Mouse (Mus musculus) gastrocnemius, postnatal 4 days (tissue): ENCODE results near the gene Tdrd12. TPM values are rescaled to one million over a fixed set of nuclear protein-coding genes. Genes with fewer than 3 reads are reported as not detected.
"Not testable (repeated sequence)": the region's sequence is repeated elsewhere in the genome, so short reads cannot be mapped to it uniquely, and the experiment has no call there.

ENCODE experiments used
- DNase-seq, 2 experiments: peaks; one replicate each; pipeline ENCODE4 v3.0.0; 2021 to 2022; ENCODE audit warnings: low spot score in 2 of 2, mixed read lengths in 2 of 2
- total RNA-seq, 2 experiments: library from RNA; stranded (reverse); gene quantifications; 2 replicates each; pipeline ENCODE4 v1.2.3; 2021

Tdrd12 gene
- total RNA-seq, 2 experiments from 2014 or later: not detected

DNA sequence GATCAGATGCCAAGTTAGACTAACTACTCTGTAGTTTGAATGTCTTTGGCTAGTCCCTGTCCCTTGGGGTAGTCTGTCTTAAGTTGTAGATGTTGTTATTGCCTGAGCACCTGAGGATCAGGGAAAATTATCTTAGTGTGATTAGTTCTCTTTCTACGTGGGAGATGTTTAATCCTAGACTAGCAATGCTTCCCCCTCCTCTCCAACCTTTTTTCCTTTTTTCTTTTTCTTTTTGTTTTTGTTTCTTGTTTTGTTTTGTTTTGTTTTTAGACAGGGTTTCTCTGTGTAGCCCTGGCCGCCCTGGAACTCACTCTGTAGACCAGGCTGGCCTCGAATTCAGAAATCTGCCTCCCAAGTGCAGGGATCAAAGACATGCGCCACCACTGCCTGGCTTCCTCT is 18.7 kb upstream of the Tdrd12 start, which contains the start of gene Nudt19:
Gene Nudt19, minus strand, starts transcription at position 100 of the 399 bp plus-strand sequence.
- no peak for DNase-seq

GRCm38 (mm10) chr7:35555224-35556204 is 18.0 kb upstream of the Tdrd12 start:
- DNase-seq: peak; percentile 84 to 88

- DNase-seq: no peak
Observed at GRCm38 (mm10) chr7:35554605-35555175, 17.1 kb upstream of the Tdrd12 start.

DNA sequence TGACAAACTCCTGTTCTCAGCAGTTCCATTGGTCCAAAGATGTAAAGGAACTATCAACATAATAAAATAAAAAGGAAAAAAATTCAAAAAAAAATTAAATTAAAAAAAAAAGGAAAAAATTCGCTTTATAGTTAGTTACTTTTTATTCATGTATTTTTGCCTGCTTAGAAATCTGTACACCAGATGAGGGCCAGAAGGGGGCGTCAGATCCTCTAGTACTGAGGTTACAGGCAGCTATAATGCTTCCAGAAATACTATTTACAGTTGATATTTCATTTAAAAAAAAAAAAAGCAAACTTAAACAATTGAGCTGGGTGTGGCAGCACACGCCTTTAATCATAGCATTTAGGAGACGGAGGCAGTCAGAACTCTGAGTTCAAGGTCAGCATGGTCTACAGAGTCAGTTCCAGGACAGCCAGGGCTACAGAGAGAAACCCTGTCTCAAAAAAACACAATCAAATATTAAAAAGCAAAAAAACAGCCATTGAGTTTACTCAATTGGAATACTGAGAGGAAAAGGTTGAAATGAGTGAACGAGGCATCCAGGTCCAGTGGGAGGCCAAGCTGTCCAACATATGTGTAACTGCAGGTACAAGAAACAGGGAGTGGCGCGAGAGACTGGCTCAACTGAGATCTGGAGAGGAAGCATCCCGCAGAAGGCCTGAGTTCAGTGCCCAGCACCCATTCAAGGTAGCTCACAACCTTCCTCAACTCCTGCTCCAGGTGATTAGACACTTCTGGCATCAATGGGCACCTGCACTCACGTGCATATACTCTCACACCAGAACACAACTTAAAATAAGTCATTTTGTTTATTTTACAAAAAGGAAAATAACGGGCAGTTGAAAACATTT is 16.4 kb upstream of the Tdrd12 start:
- no peak for DNase-seq

DNA sequence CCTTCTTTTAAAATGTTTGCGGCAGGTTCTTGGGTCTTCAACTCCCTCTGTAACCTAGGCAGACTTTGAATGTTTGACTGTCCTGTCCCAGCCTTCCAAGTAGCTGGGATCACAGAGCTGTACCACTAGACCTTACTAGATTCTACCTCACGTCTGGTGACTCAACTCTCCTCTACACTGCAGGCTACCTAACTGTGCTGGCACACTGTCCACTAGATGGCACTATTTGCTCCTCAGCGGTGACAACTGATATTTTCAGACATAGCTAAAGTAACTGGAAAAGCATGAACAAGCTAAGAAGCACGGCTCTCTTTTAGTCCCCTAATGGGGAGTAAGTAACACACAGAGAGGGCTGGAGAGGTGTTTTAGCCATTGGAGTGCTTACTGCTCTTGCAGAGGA is 8.3 kb upstream of the Tdrd12 start:
- peak in 1 of 2 experiments; percentile 48 for DNase-seq

DNA sequence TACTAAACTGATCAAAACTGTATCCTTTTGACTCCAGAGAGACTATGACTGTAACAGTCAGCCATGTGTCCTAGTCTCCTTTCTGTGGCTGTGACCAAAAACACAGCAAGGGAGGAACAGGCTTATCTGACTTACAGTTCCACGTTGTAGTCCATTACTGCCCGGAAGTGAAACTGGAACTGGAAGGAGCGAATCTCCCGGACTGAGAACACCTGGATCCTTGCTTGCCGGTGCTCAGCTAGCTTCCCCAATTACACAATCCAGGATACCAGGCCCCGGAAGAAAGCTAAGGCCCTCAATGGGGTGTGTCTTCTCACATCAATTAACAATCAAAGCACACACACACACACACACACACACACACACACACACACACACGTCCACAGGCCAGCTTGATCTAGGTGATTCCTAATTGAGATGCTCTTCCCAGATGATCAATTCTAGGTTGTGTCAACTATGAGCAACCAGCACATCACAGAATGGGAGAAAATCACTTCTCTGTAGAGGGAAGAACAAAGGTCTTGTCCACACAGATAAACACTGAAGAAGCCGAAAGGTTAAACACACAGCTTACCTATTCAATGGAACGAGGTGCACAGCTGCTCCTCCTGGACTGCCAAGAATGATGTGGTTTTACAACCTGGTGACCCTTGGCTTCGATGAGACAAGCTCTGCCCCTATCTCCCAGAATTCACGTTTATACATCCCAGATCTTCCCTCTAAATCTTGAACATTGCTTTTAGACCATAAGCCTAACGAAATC is 1.6 kb downstream of the Tdrd12 start:
- no peak for DNase-seq

GRCm38 (mm10) chr7:35530544-35530943 is 7.0 kb downstream of the Tdrd12 start:
- not testable (repeated sequence) for DNase-seq

- no peak for DNase-seq
Observed at GRCm38 (mm10) chr7:35530026-35530425, 7.5 kb downstream of the Tdrd12 start.

- no peak for DNase-seq
Observed at GRCm38 (mm10) chr7:35526795-35527194, 10.8 kb downstream of the Tdrd12 start.

- DNase-seq: no peak
Observed at GRCm38 (mm10) chr7:35501995-35502394, 35.5 kb downstream of the Tdrd12 start.

DNA sequence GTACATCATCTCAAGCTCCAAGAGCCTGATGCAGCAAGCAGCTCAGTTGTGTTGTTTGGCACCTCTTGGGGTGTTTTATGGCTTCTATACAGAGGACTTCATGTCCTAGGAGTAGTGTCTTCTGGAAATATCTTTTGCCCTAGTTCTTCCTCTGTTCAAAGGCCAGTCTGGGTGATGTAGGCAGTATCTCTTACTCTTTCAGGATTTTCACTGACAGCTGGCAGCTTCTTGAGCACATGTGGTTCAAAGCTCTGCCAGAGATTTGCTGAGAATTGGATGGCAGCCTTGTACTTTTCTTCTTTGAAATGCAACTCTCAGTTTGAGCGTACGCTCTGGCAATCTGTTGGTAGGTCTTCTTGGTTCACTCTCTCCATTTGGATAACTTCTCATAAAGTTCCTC is 40.0 kb downstream of the Tdrd12 start:
- DNase-seq: no peak

DNA sequence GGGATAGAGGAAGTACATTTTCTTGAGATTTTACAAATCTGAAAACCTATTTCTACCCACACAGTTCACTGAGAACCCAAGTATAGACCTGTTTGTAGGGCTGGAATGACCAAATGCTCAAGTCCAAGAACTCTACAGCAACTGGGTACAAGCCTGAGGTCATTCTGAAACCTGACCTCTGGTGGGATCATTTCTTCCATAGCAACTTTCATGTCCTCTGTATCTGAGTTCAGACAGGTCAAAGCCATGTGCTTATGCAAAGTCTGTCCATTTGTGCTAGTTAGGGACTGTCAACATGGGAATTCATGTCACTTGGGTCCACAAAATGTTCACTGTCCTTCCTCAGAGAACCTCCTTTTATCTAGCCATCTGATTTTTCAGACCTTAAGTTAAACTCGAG is 46.5 kb downstream of the Tdrd12 start:
- no peak for DNase-seq

- no peak for DNase-seq
Observed at GRCm38 (mm10) chr7:35490186-35490585, 47.4 kb downstream of the Tdrd12 start.

GRCm38 (mm10) chr7:35486553-35486952 is 51.0 kb downstream of the Tdrd12 start:
- DNase-seq: no peak

DNA sequence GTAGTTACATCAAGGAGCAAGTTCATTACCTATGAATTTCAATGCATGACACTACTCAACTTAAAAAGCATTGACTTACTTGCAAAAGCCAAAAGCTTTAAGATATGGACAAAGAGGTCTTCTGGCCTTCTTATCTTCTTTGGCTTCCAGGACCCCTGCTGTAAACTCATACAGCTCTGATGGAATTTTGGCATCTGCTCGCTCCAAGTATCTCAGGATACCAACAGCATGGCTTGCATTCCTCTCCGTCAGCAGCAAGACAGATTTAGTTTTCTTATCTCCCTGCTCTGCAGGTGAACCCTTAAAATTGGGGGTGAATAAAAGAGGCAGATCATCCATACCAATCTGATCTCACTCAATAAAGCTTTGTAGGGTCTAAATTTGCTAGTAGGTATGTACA is 52.4 kb downstream of the Tdrd12 start:
- DNase-seq: no peak

DNA sequence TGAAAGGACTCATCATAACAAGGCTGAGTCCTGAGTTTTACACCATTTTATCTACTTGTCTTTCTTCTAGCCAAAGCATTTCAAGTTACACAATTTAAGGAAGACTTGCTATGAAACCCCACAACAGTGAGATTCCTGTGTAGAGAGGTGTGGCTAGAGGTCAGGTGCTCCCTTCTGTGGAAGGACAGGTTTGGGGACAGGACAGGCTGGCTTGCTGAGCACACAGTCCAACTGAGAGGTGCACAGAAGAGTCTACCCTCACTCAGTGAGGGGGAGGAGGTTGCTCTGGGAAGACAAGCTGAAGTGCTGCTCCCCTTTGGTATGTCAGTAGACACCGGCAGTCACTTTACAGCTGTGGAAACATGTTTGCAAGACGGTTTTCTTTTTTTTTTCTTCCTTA is 61.1 kb downstream of the Tdrd12 start:
- DNase-seq: no peak

DNA sequence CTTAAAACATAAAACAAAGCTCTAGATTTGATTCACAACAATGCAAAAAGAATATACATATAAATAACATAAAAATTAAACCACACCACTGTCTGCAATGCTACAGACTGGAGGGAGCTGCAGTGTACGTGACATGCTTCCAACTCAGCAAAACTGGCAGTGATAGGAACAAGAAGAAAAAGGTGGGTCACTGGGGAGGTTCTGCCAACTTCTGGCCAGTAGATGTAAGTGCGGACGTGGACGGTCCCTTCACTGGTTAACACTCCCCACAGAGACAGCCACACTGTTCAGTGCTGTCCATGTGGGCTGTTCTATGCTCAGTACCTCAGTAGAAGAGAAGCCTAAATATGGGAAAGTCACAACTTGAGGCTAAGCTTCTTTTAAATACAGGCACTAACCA is 66.8 kb downstream of the Tdrd12 start:
- no peak for DNase-seq

- no peak for DNase-seq
Observed at GRCm38 (mm10) chr7:35467856-35468255, 69.7 kb downstream of the Tdrd12 start.

DNA sequence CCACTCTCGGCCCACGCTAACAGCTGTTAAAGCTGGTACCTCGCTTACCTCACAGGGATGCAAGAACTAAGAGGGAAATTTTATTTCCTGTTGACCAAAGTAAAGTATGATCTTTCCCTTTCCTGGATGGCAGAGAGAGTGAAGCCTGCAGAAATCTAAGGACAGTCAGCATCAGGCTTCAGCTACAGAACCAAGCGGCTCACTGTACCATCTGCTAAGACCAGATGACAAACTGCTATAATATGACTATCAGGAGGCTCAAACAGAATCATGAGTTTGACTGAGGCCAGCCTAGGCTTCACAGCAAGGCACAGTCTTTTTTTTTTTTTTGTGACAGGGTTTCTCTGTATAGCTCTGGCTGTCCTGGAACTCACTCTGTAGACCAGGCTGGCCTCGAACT is 72.5 kb downstream of the Tdrd12 start:
- no peak for DNase-seq

DNA sequence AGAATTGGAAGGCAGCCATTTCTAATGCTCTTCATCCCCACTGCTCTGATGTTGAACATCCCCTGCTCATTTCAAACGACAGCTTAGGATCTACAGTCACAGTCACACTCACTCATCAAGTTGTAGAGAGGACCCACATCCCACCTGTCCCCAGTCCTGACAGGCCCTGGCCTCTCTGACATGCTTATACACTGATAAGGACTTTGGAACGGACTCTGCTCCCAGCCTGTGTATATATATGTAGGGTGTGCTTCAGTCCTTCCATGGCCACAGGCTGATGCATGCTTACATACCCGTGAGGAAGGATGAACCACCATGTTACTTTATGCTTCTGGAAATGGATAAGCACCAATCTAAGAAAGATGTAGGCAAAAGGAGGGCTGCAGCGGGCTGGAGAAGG is 76.6 kb downstream of the Tdrd12 start:
- DNase-seq: no peak
